Mouse (Mus musculus) neural tube, embryonic 12.5 days (tissue): ENCODE results near the gene Hexim2. TPM values are rescaled to one million over a fixed set of nuclear protein-coding genes. Genes with fewer than 3 reads are reported as not detected.

ENCODE experiments used
- ATAC-seq: fragments of 200-750 bp; cut with Nextera tagmentation; 2 replicates; pipeline ENCODE4 v1.8.0; 2017; ENCODE audit warnings: low read depth, mild to moderate bottlenecking, moderate TSS enrichment, moderate library complexity; ENCODE audit not compliant: low FRiP score
- H3K27ac ChIP-seq: fragments of 300-500 bp; sonication (generic); 2 replicates; pipeline ENCODE4 v1.5.1; 2016
- H3K27me3 ChIP-seq: fragments of 300-500 bp; sonication (generic); replicated peaks from 2 replicates; pipeline ENCODE4 v1.6.1; 2016; ENCODE audit warnings: mild to moderate bottlenecking
- H3K36me3 ChIP-seq: fragments of 300-500 bp; sonication (generic); 2 replicates; pipeline ENCODE4 v1.6.1; 2016; ENCODE audit warnings: mild to moderate bottlenecking
- H3K4me1 ChIP-seq: fragments of 300-500 bp; sonication (generic); 2 replicates; pipeline ENCODE4 v1.6.1; 2016
- H3K4me2 ChIP-seq: fragments of 300-500 bp; sonication (generic); replicated peaks from 2 replicates; pipeline ENCODE4 v1.6.1; 2016; ENCODE audit warnings: mild to moderate bottlenecking
- H3K4me3 ChIP-seq: fragments of 300-500 bp; sonication (generic); 2 replicates; pipeline ENCODE4 v1.5.1; 2016
- H3K9ac ChIP-seq: fragments of 300-500 bp; sonication (generic); 2 replicates; pipeline ENCODE4 v1.6.1; 2016; ENCODE audit warnings: mild to moderate bottlenecking
- H3K9me3 ChIP-seq: fragments of 300-500 bp; sonication (generic); 2 replicates; pipeline ENCODE4 v1.6.1; 2016; ENCODE audit warnings: mild to moderate bottlenecking
- WGBS: fragments of 180-500 bp; shearing (Covaris S2); methylation state at CpG from one replicate; pipeline ENCODE4 v1.1.7; 2016; 5-methylcytosine and 5-hydroxymethylcytosine counted together
- polyA plus RNA-seq: library from polyadenylated mRNA; unstranded; fragments of >200 nt; fragmentation: Nextera tagmentation; extraction: Ambion mirVana; gene quantifications from 2 replicates; pipeline ENCODE4 v1.2.1, GENCODE M21; 2016

Gene Hexim2
- 9.9 and 12.2 TPM in 2 replicates for polyA plus RNA-seq

DNA sequence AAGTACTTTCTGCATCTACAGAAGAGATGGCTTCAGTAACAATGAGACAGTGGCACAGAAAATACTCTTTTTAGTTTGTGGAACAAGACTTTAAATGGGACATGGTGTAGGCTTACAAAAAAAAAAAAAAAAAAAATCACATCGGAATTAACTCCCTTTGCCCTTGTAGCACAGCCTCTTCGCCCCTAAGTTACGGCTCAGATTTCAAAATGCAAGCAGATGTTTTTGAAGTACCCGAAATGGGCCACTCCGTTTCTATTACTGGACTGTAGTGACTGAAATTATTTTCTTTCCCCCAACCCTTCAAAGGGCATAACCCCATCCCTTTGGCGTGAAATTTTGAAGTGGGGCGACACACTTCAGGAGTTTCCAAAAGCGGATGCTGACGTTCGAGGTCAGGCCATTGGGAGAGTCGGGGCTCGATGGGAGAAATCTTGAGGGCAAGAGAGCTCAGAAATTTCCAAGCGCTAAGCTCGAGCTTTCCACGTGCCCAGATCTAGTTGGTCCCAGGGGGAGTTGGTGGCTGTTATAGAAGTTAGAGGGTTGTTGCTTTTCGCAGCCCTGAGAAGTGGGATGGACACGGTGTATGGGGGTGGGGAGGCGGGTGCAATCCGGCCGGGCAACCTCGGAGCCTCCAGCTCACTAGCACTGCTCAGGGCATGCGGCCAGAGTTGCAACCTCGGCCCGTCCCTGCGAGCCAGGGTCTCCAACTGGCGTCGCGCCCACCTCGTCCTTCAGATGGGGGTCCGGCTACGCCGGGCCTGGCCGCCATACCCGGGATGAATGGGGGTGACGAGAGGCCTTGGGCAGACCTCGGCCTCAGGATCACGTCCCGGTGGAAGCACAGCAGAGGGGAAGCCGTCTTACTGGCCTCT, at the start of gene Hexim2:
Hexim2 (plus strand) TSS at position 729 of the 875 bp plus-strand sequence.
- no peaks in the 10 kb centered on the region for H3K27me3 ChIP-seq
- under 1% methylated on average over 39 of the region's 39 CpGs for WGBS
- H3K36me3 ChIP-seq = no peaks in the 10 kb centered on the region
- peak within 1 kb of the TSS; percentile 86 for H3K4me3 ChIP-seq
- peak within 1 kb of the TSS; percentile 60 for H3K4me2 ChIP-seq
- H3K4me1 ChIP-seq = peaks cover 20% of the 10 kb centered on the region
- peak; percentile 68 for ATAC-seq
- no peaks in the 10 kb centered on the region for H3K9me3 ChIP-seq
- H3K27ac ChIP-seq = peak within 1 kb of the TSS; percentile 87
- H3K9ac ChIP-seq = peak within 1 kb of the TSS; percentile 95

DNA sequence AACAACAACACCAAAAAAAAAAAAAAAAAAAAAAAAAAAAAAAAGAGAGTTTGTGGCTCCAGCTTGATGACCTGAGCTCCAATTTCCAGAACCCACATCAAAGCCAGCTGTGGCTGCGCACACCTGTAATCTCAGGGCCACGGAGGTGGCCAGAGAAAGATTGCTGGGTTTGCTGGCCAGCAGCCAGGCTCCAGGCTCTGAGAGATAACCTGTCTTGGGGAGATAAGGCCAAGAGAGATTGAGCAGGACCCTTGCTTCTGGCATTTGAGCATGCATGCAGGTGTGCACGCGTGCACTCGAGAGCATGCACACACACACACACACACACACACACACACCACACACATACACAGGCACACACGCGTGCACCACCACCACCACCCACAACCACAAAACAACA, 38.9 kb upstream of the Hexim2 start:
- Histone ChIP-seq H3K4me2 (no peak overlapping the region), H3K27ac (no peak overlapping the region), H3K4me3 (no peak overlapping the region), H3K36me3 (no peaks in the 10 kb centered on the region), H3K27me3 (peaks cover 28% of the 10 kb centered on the region), H3K9ac (no peak overlapping the region), H3K9me3 (no peaks in the 10 kb centered on the region), H3K4me1 (0 out of 2 replicates have a peak, but pooled peaks cover 4% of the 10 kb centered on the region)
- 95% methylated on average over 7 of the region's 7 CpGs for WGBS
- no peak for ATAC-seq

DNA sequence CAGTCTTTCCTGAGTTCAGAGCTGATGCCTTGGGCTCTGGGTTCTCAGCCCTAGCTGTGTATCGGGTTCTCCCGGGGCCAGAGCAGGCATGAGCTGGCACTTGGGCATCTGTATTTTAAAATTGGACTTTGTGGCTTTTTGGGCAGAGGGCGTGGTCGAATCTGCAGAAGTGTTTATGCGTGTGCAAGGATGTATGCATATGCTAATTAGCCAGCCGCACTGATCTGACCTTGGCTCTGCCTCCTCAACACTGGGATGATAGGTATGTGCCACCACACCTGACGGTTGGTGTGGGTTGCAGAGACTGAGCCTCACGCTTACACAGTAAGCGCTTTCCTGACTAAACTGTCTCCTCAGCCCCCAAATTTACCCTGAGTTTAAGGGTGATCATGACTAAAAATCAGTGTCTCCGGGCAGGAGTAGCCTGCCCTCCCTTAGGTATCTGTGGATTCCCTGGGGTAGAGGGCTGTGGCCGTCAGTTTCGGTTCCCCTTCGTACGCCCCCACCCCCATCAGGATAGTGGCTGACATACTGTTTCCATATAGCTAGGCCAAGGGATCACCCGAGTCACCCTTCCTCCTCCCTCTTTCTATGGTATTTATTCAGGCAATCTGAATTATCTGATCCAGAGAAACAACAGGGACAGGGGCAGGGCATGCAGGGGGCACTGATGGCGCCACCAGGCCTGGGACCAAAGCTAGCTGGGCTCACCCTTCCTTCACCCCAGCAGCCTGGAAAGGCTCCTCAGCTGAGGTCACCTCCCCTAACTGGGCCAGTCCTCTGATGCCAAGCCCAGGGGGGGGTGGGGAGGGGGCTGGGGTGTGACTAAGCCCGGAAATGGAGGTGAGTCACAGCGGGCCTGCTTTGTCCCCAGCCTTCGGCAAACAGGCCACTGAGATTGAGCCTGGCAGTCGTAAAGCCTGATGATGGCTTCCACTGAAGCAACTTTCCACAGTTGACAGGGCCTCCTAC, 38.1 kb upstream of the Hexim2 start:
- Histone ChIP-seq H3K4me1 (0 out of 2 replicates have a peak, but pooled peaks cover 7% of the 10 kb centered on the region), H3K27ac (no peak overlapping the region), H3K4me2 (no peak overlapping the region), H3K9ac (no peak overlapping the region), H3K4me3 (no peak overlapping the region), H3K27me3 (peaks cover 35% of the 10 kb centered on the region), H3K9me3 (no peaks in the 10 kb centered on the region), H3K36me3 (no peaks in the 10 kb centered on the region)
- WGBS = 63% methylated on average over 20 of the region's 20 CpGs
- no peak for ATAC-seq

DNA sequence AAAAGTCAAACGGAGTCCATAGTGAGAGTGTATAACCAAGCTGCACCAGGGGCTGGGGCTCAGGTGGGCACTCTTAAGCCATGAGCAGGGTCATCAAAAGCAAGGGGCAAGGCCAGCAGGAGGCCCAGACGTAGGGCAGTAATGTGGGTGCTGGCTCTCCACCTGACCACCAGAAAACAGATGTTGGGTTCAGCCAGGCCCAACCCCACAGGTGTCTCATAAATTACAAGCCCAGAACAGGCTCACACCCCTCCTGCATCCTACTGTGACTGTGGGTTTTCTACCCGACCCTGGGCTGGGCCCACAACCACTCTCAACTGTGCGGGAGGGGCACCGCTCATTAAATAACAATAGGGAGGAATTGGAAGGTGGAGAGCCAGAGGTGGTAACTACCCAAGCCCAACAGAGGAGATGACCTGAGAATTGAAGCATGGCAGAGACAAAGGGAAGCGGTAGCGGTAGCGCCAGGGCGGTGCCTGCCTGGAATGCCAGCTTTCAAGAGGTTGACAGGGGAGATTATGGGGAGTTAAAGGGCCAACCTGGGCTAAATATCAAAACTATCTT, 37.0 kb upstream of the Hexim2 start:
- no peak overlapping the region for H3K9ac ChIP-seq
- H3K27me3 ChIP-seq = peaks cover 45% of the 10 kb centered on the region
- no peaks in the 10 kb centered on the region for H3K36me3 ChIP-seq
- H3K9me3 ChIP-seq = no peaks in the 10 kb centered on the region
- 32% methylated on average over 9 of the region's 9 CpGs for WGBS
- ATAC-seq = no peak
- no peak overlapping the region for H3K4me2 ChIP-seq
- no peak overlapping the region for H3K4me3 ChIP-seq
- H3K27ac ChIP-seq = no peak overlapping the region
- H3K4me1 ChIP-seq = 0 out of 2 replicates have a peak, but pooled peaks cover 7% of the 10 kb centered on the region

DNA sequence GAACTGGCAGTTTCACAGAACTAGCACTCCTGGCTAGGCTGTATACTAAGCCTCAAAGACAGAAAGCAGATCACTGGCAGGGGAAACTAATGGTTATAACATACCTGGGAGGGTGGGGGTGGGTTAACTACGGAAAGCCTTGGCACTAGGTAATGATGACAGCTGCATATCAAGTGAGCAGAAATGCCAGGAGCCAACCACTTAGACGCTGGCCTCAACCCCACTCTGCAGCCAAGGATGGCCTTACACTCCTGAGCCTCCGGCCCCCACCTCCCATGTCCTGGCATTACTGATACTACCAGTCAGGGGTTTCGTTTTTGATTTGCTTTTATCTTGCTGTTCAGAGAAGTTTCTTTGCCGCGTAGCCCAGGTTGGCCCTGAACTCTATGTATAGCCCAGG, 36.4 kb upstream of the Hexim2 start:
- Histone ChIP-seq H3K4me1 (0 out of 2 replicates have a peak, but pooled peaks cover 7% of the 10 kb centered on the region), H3K9ac (no peak overlapping the region), H3K27ac (no peak overlapping the region), H3K4me3 (no peak overlapping the region), H3K9me3 (no peaks in the 10 kb centered on the region), H3K4me2 (no peak overlapping the region), H3K36me3 (no peaks in the 10 kb centered on the region), H3K27me3 (peaks cover 50% of the 10 kb centered on the region)
- WGBS = 87% methylated on average over 6 of the region's 6 CpGs
- ATAC-seq = no peak

DNA sequence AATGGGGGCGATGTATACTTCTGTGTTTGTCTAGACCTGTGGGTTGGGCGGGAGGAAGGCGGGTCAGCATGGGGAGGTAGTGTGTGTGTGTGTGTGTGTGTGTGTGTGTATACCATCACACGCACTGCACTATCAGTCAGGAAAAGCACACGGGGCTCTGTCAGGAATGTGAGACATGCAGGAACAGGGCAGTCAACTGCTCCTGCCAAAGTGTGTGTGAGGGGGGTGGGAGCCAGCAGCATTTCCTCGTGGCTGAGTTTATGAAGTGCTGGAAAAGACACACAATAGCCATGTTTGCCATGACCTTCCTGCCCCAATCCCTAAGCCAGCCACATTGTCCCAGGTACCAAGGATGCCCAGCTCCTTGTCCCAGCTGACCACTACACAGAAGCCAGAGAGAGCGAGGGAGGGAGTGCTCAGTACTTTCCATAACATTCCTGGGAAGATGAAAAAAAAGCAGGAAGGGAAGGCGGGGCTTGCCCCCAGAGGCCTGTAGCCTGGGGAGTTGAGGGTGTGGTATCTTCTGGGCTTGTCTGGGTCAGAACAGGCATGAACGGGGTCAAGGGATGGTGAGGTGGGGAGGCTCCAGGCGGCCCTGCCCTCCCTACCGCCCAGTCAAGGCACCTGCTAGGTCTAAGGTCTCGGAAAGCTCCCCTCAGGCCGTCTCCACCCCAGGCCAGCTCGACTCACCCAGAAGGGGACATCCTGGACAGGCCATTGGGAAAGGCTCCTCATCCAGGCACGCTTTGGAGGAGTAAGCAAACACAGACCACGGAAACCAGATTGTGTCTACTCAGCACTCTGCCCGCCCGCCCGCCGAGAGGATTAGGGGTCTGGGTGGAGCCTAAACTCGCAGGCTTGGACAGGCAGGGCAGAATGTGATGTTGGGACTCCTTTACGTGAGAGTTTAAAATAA, 35.0 kb upstream of the Hexim2 start:
- H3K4me1 ChIP-seq = peaks cover 21% of the 10 kb centered on the region
- no peak overlapping the region for H3K9ac ChIP-seq
- no peaks in the 10 kb centered on the region for H3K36me3 ChIP-seq
- no peaks in the 10 kb centered on the region for H3K9me3 ChIP-seq
- H3K27ac ChIP-seq = no peak overlapping the region
- no peak overlapping the region for H3K4me2 ChIP-seq
- ATAC-seq = no peak
- peaks cover 64% of the 10 kb centered on the region for H3K27me3 ChIP-seq
- no peak overlapping the region for H3K4me3 ChIP-seq
- 28% methylated on average over 22 of the region's 22 CpGs for WGBS

DNA sequence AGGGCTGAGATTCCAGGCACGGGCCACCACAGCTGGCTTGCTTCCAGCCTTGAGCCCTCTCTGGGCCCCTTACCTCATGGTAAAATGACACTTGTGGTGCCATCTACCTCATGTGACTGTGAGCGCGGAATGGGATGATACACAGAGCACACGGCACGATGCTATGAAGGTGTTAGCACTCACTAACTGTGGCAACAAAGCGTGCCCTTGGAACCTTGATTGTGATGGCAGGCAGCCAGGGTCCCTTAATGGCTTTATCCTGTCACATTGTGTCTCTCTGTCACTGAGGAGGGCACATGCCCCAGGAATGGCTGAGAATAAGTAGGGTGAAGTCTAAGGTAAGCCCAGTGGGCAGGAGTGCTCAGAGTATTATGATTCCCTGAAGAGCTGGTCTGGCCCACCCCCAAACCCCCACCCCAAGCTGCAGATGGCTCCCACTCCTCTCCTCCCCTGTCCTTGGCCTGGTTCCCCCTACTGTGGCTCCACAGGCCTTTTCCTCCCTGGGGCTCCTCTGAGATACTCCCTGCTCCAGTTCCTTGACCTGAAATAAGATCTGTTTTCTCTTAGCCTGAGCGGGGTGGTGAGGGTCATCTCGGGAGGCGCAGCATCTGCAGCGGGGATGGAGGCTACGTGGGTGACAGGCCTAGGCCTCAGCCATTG, 33.6 kb upstream of the Hexim2 start:
- Histone ChIP-seq H3K27ac (no peak overlapping the region), H3K4me3 (no peak overlapping the region), H3K9me3 (no peaks in the 10 kb centered on the region), H3K36me3 (no peaks in the 10 kb centered on the region), H3K4me1 (peaks cover 25% of the 10 kb centered on the region), H3K27me3 (peaks cover 69% of the 10 kb centered on the region), H3K9ac (no peak overlapping the region; the same call in 1 of the 2 replicates), H3K4me2 (no peak overlapping the region)
- WGBS = 69% methylated on average over 11 of the region's 11 CpGs
- no peak for ATAC-seq

DNA sequence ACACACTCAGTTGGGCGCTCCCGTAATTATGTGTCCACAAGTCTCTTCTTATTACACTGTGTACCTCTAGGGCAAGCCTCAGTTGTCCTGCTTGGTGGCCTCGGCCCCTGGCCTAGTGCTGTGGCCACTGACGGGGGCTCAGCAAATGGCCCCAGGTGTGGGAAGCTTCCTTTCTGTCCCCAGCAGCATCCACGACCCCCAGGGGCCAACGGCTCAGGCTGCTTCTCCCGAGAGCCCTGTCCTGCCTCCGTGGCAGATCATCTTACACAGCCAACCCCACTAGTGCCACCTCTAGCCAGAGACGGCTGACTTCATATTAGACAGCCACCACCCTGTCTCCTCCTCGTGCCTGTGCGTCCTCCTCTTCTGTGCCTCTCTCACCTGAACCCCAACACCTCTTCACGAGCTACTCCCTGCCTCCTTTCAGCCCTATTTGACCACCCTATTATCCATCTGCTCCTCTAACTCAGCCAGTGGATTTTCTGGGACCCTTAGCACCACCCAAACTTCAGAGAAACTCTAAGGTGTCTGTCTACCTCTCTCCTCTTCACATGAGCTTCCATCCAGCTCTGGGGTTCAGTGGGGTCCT, 32.8 kb upstream of the Hexim2 start:
- H3K9ac ChIP-seq = no peak overlapping the region; the same call in 1 of the 2 replicates
- 59% methylated on average over 12 of the region's 12 CpGs for WGBS
- H3K4me3 ChIP-seq = no peak overlapping the region
- H3K4me2 ChIP-seq = no peak overlapping the region
- peaks cover 25% of the 10 kb centered on the region for H3K4me1 ChIP-seq
- H3K27me3 ChIP-seq = peaks cover 70% of the 10 kb centered on the region
- H3K27ac ChIP-seq = no peak overlapping the region
- ATAC-seq = no peak
- H3K9me3 ChIP-seq = no peaks in the 10 kb centered on the region
- H3K36me3 ChIP-seq = no peaks in the 10 kb centered on the region

DNA sequence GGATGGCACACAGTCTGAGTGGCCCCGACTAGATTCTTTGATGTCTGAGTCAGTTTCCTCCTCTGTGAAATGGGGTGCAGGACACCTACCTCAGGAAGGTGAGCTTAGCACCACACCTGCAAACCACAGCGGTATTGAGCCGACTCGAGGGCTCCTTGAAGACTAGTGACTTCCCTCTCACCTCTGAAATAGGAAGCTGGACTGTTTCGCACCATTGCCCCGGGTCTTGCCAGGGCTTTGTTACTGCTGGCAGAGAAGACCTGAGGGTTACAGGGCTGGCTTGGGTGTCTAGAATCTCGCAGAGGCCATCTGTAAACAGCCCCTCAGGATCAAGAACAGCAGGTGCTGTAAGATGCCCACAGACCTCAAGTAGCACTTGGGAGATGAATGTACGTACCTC, 31.9 kb upstream of the Hexim2 start:
- Histone ChIP-seq H3K4me1 (peaks cover 25% of the 10 kb centered on the region), H3K4me3 (no peak overlapping the region), H3K27me3 (peaks cover 63% of the 10 kb centered on the region), H3K9me3 (no peaks in the 10 kb centered on the region), H3K4me2 (no peak overlapping the region), H3K27ac (no peak overlapping the region), H3K36me3 (no peaks in the 10 kb centered on the region), H3K9ac (no peak overlapping the region)
- no peak for ATAC-seq
- WGBS = 79% methylated on average over 8 of the region's 8 CpGs

DNA sequence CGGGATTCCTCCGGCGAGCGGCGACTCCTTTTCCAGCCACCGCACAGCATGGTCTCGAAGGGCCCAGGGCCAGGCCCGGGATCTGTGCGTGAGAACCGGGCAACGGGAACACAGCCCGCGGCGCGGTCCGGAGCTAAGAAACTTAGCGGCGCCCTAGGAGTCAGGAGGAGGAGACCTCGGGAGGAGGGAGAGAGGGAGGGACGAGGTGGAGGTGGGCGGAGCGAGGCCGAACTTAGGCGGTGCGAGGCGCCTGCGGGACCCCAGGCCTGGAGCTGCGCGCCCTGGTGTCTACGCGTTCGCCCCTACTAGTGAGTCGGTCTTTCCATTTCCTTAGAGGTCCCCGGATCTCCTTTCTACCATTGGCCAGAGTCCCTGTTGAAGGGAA, 30.8 kb upstream of the Hexim2 start, which contains the start of the genes Plcd3 and Acbd4:
Plcd3 (minus strand) TSS at position 178 of the 385 bp plus-strand sequence.
Acbd4 (plus strand) TSS at position 202 of the 385 bp plus-strand sequence.
- H3K27me3 ChIP-seq = peaks cover 56% of the 10 kb centered on the region
- peaks cover 25% of the 10 kb centered on the region for H3K4me1 ChIP-seq
- H3K27ac ChIP-seq = no peak within 1 kb of the TSS
- WGBS = under 1% methylated on average over 29 of the region's 34 CpGs
- no peaks in the 10 kb centered on the region for H3K9me3 ChIP-seq
- peak within 1 kb of the TSS; percentile 81 for H3K4me2 ChIP-seq
- no peak for ATAC-seq
- no peaks in the 10 kb centered on the region for H3K36me3 ChIP-seq
- peak within 1 kb of the TSS; percentile 44 for H3K4me3 ChIP-seq
- H3K9ac ChIP-seq = peak within 1 kb of the TSS; percentile 40
